Mouse (Mus musculus) embryonic stem cell, embryonic (primary cell): ENCODE measurements around the gene Hspa12b.

Source experiments
- CTCF ChIA-PET, 4 experiments: fragments of 300-600 bp in 2 of 4; fragments of 350-600 bp in 2 of 4; sonication (Branson Sonifier 250); formaldehyde crosslinking; loops; one replicate each; lab custom pipeline; 2022; ENCODE audit warnings: inconsistent platforms in 2 of 4; lab: Charles Lee
- POLR2A ChIA-PET, 4 experiments: fragments of 300-600 bp in 2 of 4; fragments of 350-600 bp in 2 of 4; sonication (Branson Sonifier 250); formaldehyde crosslinking; loops; one replicate each; lab custom pipeline; 2022; ENCODE audit warnings: antibody characterized with exemption in 4 of 4, inconsistent platforms in 1 of 4; lab: Charles Lee

Hspa12b gene

DNA sequence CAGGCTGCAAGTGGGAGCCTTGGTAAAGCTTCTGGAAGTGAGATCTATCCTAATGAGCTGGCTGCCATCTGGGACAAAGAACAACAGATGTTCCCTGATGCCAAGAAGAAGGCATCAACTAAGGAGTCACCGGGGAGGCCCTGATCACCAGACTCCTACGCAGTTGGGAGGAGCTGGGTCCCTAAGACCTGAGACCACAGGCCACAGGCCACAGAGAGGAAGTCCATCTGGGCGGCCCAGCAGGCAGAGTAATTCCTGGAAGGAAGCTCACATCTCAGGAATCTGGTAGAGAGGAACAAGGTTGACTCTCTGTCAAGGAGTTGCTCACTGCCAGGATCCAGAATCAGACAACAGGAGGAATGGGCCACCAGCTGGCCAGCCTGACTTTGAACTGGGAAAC is 2.9 kb upstream of the Hspa12b start:
- ChIA-PET CTCF (interaction anchor here in 1 of 4 experiments (1.0 kb wide), 1 partner anchor 18 kb away, joined by 3 read pairs; no protein-coding TSS in a partner anchor), POLR2A (interaction anchor here in 2 of 4 experiments (0.8 to 1.6 kb wide), 3 partner anchors 8 to 756 kb away, joined by 3 to 4 read pairs (median 4); no protein-coding TSS in a partner anchor)

DNA sequence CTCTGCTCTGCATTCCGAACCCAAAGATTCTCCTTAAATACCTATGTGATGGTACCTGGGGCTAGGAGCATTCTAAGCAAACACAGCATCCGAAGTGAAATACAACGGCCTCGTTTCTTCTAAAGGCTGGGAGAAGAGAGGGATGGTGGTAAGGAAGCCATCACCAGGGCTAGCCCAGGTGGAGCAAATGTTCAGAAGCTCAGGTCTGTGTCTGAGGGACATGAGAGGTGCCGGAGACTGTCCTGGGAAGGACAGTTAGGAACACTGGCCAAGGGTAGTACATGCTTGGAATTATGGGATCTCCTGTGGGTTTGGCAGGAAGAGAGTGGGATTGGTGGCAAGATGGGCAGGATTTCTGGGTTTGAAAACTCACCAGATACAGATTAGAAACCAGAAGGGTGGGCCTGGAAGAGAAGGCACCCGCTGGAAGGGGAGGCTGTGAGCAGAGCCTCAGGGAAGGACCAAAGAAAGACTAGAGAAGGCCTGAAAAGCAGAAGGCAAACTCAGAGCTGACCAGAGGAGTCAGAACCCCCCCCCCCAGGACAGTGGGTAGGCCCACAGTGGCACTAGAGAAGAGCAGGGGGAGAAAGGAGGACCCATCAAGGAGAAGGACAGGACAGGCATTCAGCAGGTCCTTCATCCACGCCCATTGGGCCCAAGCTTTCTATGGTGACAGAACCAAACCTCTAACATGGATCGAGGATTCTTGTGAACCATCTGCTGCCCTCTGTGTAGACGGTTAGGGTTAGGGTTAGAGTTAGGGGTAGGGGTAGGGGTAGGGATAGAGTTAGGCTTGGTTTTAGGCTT is 1.7 kb upstream of the Hspa12b start:
- CTCF ChIA-PET: no interaction called here
- POLR2A ChIA-PET: interaction anchor here in 3 of 4 experiments (0.6 to 1.9 kb wide), 3 partner anchors 26 to 832 kb away, joined by 5 to 6 read pairs (median 5); no protein-coding TSS in a partner anchor

DNA sequence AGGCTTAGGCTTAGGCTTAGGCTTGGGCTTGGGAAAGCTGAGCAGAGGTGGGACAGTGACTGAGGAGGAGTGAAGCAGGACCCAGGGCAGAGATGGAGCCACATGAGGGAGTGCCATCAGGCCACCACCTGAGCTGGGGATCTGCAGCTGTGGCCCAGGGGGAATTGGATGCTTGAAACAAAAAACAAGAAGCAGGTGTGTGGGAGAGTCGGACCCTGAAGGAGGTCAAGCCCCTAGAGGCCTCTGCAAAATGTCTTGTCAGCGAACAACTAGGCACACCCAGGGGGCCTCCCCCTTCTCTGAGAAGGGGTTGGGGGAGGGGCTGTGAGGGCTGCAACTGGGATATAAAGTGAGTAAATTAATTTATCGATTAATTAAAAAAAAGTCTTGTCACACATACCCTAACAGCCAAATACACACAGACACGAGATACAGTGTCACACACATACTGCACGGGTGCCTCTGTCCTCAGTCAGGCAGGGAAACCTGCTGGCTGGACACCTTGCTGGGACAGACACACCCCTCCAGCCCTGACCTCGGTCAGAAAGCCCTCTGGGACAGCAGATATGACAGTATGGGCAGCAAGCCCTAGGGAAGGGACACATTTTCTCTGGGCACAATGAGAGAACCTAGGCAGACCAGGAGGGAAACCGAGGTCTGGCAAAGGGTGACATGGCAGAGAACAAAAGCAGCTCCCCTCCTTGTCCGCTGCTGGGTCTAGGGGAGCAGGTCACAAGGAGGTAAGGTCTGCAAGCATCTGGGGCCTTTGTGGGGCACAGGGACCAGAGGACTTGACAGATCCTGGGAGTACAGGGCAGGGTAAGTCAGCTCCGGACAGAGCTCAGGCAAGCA is 890 bp upstream of the Hspa12b start:
- CTCF ChIA-PET: interaction anchor here in 3 of 4 experiments (0.8 to 1.1 kb wide), 4 partner anchors 16 to 70 kb away, joined by 3 to 7 read pairs (median 3); no protein-coding TSS in a partner anchor
- POLR2A ChIA-PET: interaction anchor here in 3 of 4 experiments (0.6 to 1.9 kb wide), 4 partner anchors 11 to 34 kb away, joined by 4 to 6 read pairs (median 5); partner anchors contain the start of gene 1700037H04Rik (in 1 of the 3)

DNA sequence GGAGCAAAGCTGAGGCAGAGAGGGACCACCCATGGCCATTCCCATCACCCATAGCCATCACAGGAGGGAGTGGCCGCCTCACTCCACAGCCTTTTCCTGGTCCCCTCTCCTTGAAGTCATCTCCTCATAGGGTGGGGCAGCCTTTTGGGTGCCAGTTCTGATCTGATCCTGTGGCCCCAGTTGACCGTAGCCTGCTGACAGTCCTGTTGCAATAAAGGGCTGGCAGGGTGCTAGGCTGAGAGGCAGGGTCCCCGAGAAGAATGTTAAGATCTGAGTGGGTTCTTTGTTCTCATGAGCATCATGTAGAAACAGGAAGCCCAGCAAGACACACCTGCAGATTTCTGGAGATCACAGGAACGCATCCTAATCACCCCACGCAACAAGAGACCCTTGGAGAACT is 1.1 kb downstream of the Hspa12b start:
- ChIA-PET POLR2A (interaction anchor here in 1 of 4 experiments (1.8 kb wide), 1 partner anchor 43 kb away, joined by 5 read pairs; no protein-coding TSS in a partner anchor), CTCF (interaction anchor here in 1 of 4 experiments (1.1 kb wide), 1 partner anchor 14 kb away, joined by 4 read pairs; no protein-coding TSS in a partner anchor)

DNA sequence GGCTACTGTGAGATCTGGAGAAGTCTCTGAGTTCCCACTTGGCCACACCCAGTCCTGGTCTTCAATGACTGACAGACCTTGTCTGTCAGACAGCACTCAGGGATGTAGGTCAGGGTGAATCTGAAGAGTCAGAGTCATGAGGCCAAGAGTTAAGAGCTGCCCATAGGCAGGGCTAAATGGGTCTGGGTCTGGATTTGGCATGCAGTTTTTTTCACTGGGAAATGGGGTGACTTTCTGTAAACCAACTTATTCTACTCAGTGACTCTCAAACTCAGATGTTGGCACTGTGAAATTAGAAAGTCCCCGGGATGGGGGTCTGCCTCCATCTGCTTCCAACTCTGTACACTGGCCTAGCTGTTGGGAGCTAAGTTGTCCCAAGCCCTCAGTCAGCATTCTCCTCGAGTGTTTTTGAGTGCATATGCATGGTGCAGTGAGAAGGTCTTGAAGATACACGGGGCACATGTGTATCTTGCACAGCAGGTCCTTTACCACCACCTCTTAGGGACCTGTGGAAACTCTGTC is 1.6 kb downstream of the Hspa12b start:
- CTCF ChIA-PET: no interaction called here
- POLR2A ChIA-PET: interaction anchor here in 2 of 4 experiments (0.6 to 1.8 kb wide), 4 partner anchors 14 to 194 kb away, joined by 3 to 5 read pairs (median 3); no protein-coding TSS in a partner anchor

DNA sequence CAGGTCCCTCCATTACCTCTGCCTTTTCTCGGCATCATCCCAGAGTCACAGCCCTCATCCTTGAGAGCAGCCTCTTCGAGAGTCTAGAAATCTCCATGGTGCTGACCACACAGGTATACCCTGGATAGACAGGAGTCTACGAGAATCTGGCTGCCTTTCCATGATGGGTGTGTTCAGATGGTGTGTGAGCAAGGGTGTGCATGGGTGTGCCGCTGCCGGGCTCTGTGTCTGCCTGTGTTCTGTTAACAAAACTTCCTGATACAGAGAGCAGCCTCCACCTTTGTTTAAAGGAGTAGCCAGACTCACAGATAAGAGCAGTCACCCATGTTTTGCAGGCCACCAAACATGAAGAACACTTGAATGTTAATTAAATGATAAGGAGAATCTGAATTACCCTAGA is 2.8 kb downstream of the Hspa12b start:
- CTCF ChIA-PET: no interaction called here

DNA sequence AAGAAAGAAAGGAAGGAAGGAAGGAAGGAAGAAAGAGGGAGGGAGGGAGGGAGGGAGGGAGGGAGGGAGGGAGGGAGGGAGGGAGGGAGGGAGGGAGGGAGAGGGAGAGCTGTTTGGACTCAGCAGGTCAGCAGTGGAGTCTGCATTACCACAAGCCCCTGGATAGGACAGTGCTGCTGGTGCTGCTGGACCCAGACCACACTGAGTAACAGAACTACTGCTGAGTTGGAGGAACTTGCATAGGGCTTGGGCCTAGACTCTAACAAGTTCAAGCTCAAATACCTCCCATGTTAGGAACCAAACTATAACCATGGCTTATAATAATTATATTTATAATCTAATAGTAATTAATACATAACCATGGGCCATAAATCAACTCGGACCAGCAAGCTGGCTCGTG is 3.8 kb downstream of the Hspa12b start:
- ChIA-PET POLR2A (interaction anchor here in 2 of 4 experiments (0.6 to 1.2 kb wide), 6 partner anchors 11 to 746 kb away, joined by 3 read pairs; no protein-coding TSS in a partner anchor), CTCF (interaction anchor here in 3 of 4 experiments (1.1 to 1.7 kb wide), 2 partner anchors 12 kb away, joined by 3 to 5 read pairs (median 4); no protein-coding TSS in a partner anchor)

More for the DNA sequence above, 2.8 kb downstream of the Hspa12b start:
- POLR2A ChIA-PET: interaction anchor here in 1 of 4 experiments (1.1 kb wide), 1 partner anchor 13 kb away, joined by 3 read pairs; no protein-coding TSS in a partner anchor

DNA sequence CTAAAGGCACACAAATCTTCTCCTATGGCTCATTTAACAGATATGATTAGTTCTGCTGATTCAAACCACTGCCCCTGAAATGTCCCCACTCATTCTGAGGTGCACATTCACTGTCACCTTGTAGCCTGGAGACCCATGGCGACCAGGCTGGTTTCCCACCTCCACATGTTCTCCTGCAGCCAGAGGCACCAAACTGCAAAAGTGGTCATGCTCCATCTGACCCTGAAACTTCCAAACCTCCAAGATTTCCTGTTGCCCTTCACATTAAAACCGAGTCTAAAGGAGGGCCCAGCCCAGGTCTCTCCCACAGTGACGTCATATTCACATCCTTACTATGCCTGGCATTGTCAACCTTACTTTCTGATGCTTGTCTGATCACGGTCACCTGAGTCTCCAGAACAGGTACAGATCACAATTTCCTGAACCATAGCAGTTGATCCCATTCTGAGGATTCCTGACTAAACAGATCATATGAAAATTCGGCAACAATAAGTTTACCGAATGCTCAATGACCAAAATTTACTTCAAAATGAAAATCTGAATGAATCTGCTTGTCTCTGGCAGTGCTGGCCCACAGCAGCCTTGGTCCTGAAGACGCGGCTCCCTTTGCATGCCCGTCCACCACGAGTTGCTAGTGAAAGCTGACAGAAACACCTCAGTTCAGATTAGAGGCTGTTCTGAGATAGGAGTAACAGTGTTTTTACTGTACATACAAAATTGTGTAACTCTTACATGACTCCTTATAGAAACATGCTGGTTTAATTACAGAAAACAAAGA is 5.2 kb downstream of the Hspa12b start:
- ChIA-PET POLR2A (interaction anchor here in 1 of 4 experiments (0.8 to 1.1 kb wide), 2 partner anchors 8 to 76 kb away, joined by 3 to 4 read pairs; no protein-coding TSS in a partner anchor), CTCF (interaction anchor here in 3 of 4 experiments (0.6 to 1.8 kb wide), 4 partner anchors 8 to 11 kb away, joined by 3 to 6 read pairs (median 3); no protein-coding TSS in a partner anchor)

DNA sequence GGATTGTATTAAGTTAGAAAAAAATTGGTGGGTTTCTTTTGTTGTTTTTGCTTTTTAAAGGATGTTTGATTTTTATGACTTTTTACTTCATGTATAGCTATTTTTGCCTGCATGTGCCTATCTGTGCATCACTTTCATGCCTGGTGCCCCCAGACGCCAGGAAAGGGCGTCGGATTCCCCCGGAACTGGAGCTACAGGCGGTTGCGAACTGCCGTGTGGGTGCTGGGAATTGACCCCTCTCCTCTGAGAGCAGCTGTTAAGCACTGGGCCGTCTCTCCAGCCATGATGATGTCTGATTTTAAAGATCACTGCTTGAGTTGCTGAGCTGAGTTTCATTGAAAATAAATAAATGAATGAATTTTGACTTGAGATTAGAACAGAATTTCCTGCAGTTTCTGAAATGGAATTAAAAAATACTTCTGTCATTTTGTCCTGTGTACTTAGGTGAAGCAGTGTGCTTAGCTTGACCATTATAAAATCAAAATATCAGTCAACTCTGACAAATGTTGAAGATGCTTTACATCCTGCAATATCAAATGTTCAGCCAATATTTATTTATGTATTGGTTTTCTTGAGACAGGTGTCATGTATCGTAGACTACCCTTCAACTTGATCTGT is 6.0 kb downstream of the Hspa12b start, which contains the start of gene Gm11037:
Gm11037 (plus strand) TSS at position 568 of the 618 bp plus-strand sequence.
- POLR2A ChIA-PET: interaction anchor here in 1 of 4 experiments (0.8 to 1.1 kb wide), 2 partner anchors 9 to 77 kb away, joined by 3 to 4 read pairs; no protein-coding TSS in a partner anchor

DNA sequence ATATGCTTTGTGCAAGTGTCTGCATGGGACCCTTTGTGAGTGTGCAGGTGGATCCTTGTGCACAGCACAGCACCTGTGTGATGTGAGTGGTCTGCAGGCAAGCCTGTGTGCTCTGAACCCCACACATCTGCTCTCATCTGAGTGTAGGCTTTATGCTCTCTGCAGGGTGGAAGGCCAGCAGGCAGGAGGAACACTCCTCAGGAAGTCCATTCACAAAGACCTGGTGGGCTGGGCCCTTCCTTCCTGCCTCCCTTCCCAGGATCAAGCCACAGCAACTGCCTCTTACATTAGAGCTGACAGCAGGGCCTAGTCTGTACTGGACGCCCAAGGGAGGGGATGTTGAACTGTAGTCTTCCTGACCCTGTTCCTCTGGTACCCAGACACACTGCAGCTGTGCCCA is 7.3 kb downstream of the Hspa12b start:
- ChIA-PET CTCF (interaction anchor here in 1 of 4 experiments (1.1 kb wide), 1 partner anchor 8 kb away, joined by 3 read pairs; no protein-coding TSS in a partner anchor), POLR2A (no interaction called here)

More for the DNA sequence above, 6.0 kb downstream of the Hspa12b start, which contains the start of gene Gm11037:
- CTCF ChIA-PET: interaction anchor here in 2 of 4 experiments (0.6 to 1.8 kb wide), 4 partner anchors 8 to 10 kb away, joined by 3 to 6 read pairs (median 3); no protein-coding TSS in a partner anchor

DNA sequence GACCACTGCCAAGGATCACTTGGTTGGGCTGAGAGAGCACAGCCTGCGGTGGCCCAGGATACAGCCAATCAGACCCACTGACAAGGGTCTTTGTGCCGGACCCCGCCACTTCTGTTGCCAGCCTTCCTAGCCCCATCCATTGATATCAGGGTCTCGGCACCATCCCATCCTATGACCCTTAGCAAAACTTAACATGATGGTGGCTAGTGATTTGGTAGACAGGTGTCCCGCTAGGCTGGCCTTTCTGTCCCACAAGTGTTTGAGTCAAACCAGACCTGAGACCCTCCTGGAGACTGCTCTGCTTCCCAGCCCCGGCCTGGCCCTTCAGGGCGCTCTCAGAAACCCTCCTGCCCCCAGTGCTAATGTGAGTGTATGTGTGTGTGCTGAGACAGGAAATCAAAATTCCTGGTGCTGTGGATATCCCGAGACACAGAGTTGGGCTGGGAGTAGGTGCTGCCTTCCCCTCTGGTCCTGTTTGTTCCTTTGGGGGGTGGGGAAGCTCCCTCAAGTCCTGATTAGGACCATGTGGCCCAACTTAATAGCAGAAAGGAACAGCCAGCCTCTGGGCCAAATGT is 7.8 kb downstream of the Hspa12b start:
- POLR2A ChIA-PET: interaction anchor here in 1 of 4 experiments (1.2 kb wide), 1 partner anchor 44 kb away, joined by 3 read pairs; no protein-coding TSS in a partner anchor
- CTCF ChIA-PET: interaction anchor here in 1 of 4 experiments (0.6 kb wide), 1 partner anchor 91 kb away, joined by 4 read pairs; no protein-coding TSS in a partner anchor

DNA sequence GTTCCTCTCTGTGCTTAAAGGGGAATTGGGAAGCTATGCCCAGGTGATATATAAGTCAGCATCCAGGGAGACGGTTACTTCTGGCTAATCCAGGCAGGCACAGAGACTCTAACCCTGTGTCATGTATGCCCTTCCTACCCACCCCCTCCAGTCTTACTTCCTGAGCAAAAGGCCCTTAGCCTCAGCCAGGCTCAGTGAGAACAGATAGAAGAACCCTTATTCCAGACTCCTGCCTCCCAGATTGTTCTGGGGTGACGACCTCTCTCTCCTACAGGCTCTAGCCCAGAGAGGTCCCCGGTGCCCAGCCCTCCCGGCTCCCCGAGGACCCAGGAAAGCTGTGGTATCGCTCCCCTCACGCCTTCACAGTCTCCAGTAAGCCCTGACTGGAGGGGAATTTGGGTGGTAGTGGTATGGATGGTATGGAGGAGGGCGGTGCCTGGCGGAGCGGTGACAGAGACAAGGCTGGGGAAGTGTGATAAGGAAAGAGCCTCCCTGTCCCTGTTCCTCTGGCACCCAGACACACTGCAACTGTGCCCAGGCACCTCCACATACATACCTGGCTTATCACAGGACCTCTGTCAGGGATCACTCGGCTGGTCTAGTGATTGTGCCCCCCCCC is 8.6 kb downstream of the Hspa12b start:
- ChIA-PET POLR2A (interaction anchor here in 2 of 4 experiments (0.8 to 1.2 kb wide), 4 partner anchors 8 to 98 kb away, joined by 3 read pairs; partner anchors contain the start of genes Hspa12b (in 1 of the 2) and Mavs (in 1 of the 2)), CTCF (no interaction called here)

DNA sequence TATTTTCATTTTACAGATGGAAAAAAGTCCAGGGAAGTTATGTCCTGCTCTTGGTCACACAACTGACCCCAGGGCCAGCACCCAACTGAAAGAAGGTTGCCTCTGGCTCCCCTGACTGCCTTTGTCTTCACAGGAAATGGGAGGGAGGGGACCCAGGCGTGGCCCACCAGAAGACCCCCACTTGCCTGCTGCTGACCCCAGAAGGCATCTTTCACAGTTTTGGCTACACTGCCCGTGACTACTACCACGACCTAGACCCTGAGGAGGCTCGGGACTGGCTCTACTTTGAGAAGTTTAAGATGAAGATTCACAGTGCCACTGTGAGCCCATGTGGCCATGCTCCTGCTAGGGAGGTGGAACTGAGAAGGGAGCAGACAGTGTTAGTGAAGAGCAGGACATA is 11.2 kb downstream of the Hspa12b start:
- ChIA-PET POLR2A (no interaction called here), CTCF (no interaction called here)

DNA sequence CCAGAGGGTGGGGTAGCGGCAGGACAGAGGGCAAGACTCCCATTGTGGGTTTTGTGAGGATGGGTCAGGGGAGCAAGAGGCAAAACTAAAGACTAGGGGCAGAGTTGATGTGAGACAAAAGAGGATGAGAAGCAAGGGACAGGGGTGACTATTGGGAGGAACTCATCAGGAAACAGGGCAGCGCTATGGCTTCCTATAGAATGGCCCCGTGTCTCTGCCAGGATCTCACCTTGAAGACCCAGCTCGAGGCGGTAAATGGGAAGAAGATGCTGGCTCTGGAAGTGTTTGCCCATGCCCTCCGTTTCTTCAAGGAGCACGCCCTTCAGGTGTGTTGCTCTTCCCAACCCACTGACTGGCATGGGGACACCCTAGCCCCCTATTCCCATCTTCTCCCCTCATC is 11.7 kb downstream of the Hspa12b start:
- POLR2A ChIA-PET: interaction anchor here in 1 of 4 experiments (1.1 kb wide), 1 partner anchor 34 kb away, joined by 4 read pairs; no protein-coding TSS in a partner anchor
- CTCF ChIA-PET: interaction anchor here in 1 of 4 experiments (0.5 kb wide), 1 partner anchor 115 kb away, joined by 3 read pairs; no protein-coding TSS in a partner anchor

DNA sequence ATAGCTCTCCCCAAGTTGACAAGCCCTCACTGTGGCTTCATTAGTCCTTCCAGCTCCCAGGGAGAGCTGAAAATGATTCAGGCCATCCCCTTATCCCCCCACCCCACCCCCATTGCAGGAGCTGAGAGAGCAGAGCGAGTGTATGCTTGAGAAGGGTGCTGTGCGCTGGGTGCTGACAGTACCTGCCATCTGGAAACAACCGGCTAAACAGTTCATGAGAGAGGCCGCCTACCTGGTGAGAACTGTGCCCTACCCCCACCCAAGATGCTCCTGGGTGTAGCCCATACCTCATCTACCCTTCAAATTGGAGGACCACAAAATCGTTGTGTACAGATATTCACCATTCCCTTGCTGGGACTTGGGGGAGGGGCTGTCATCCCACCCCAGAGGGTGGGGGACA is 12.2 kb downstream of the Hspa12b start:
- ChIA-PET POLR2A (interaction anchor here in 1 of 4 experiments (1.1 kb wide), 1 partner anchor 34 kb away, joined by 4 read pairs; no protein-coding TSS in a partner anchor), CTCF (interaction anchor here in 1 of 4 experiments (0.5 kb wide), 1 partner anchor 114 kb away, joined by 3 read pairs; no protein-coding TSS in a partner anchor)
